Mouse (Mus musculus): Measurements from ENCODE around the gene C1qtnf12.

GRCm38 (mm10) chr4:155991908-155992230 is 29.8 kb downstream of the C1qtnf12 start:
- TF ChIP-seq POLR2A (IDR thresholded peaks at IDR 0.05; ENCODE audit: control insufficient read depth, low read depth, low read length) (no peak), CTCF (IDR thresholded peaks at IDR 0.05; ENCODE audit: control insufficient read depth, insufficient read depth, insufficient replicate concordance, low read depth, low read length) (no peak)

All from testis, adult 2 months (tissue).